Mouse (Mus musculus): ENCODE results near the gene Vmn2r-ps130. TPM values are rescaled to one million over a fixed set of nuclear protein-coding genes. Genes with fewer than 3 reads are reported as not detected.
"Not testable (repeated sequence)": the region's sequence is repeated elsewhere in the genome, so short reads cannot be mapped to it uniquely, and the experiment has no call there.

Vmn2r-ps130 gene
- polyA plus RNA-seq (2015; fragmentation: Nextera tagmentation; extraction: Ambion mirVana) = not detected in 2 replicates

DNA sequence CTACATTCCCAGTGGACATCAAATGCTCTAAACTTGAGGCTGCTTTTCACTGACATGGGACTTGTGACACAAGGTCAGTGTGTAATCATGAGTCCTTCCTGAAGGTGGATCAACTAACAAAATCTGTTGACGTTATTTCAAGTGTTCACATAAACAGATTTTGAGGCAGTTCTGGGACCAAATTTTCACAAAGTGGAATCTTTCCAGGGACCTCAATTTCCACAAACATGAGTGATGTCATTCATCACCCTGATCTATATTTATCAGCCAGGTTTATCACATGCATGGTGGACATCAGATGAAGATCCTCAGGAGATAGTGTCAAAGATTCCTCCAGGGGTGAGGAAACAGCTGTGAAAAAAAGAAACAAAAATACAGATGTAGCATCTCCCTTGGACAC is at the start of gene Vmn2r-ps130:
Gene Vmn2r-ps130 (plus strand): TSS at position 301 of the 400 bp plus-strand sequence.
- H3K9ac ChIP-seq (replicated peaks; ENCODE audit: low read length); H3K36me3 ChIP-seq (ENCODE audit: insufficient read depth, low read length); H3K9me3 ChIP-seq (ENCODE audit: low read length); H3K27ac ChIP-seq (ENCODE audit: low read length); H3K4me1 ChIP-seq (ENCODE audit: insufficient read depth, low read length); H3K4me3 ChIP-seq (ENCODE audit: low read length); ATAC-seq (ENCODE audit: low FRiP score, low TSS enrichment); H3K27me3 ChIP-seq (ENCODE audit: insufficient read depth, low read length); H3K4me2 ChIP-seq (replicated peaks; ENCODE audit: low read depth, low read length): not testable (repeated sequence)
- WGBS = no CpG with 5 or more reads among the region's 1 CpGs

Other genes starting within 250 kb of the Vmn2r-ps130 start
- gene Zfp945, start 194.0 kb upstream of the Vmn2r-ps130 start, polyA plus RNA-seq (2015; fragmentation: Nextera tagmentation; extraction: Ambion mirVana) = 21.0 and 21.7 TPM in 2 replicates
- not detected in 2 replicates for gene Vmn2r113, start 118.2 kb upstream of the Vmn2r-ps130 start, polyA plus RNA-seq (2015; fragmentation: Nextera tagmentation; extraction: Ambion mirVana)
- gene Zfp40, start 132.1 kb downstream of the Vmn2r-ps130 start, polyA plus RNA-seq (2015; fragmentation: Nextera tagmentation; extraction: Ambion mirVana) = 11.1 and 11.7 TPM in 2 replicates

All from kidney, embryonic 16.5 days (tissue).